Mouse (Mus musculus): ENCODE data around the gene Rab6a.

- TF ChIP-seq TAL1 (IDR thresholded peaks at IDR 0.05; ENCODE audit: low read length) (no peak), GATA1 (IDR thresholded peaks at IDR 0.05; ENCODE audit: low read length) (no peak)
Measured at GRCm38 (mm10) chr7:100685061-100686030, 78.1 kb downstream of the Rab6a start.

Measured in erythroblast, embryonic 14.5 days (primary cell).